Comparison of ENCODE assay signal across 8 mouse cellular contexts in genomic region chrX:108832674-108833189, GRCm38 (mm10). TPM values are rescaled to one million over a fixed set of nuclear protein-coding genes. Genes with fewer than 3 reads are reported as not detected.
DNase-seq lines count a peak whose midpoint lies in the region; ATAC-seq and TF ChIP-seq lines count a peak whose summit lies in the region.

No protein-coding gene starts in this region.

- H3K27me3 ChIP-seq in embryonic facial prominence, embryonic 13.5 days, result no peaks in the 10 kb centered on the region
- H3K27me3 ChIP-seq in limb, embryonic 14.5 days (ENCODE audit: control insufficient read depth, insufficient read depth, low read length), result no peaks in the 10 kb centered on the region
- H3K27me3 ChIP-seq in midbrain, postnatal 0 days (ENCODE audit: insufficient read depth, low read length), result no peaks in the 10 kb centered on the region

- no peaks in the 10 kb centered on the region for H3K36me3 ChIP-seq in embryonic facial prominence, embryonic 13.5 days
- no peaks in the 10 kb centered on the region for H3K36me3 ChIP-seq in limb, embryonic 14.5 days (ENCODE audit: control insufficient read depth, insufficient read depth, low read length)
- no peaks in the 10 kb centered on the region for H3K36me3 ChIP-seq in midbrain, postnatal 0 days (ENCODE audit: insufficient read depth, low read length)

- TF ChIP-seq POLR2A in limb, embryonic 14.5 days (IDR thresholded peaks at IDR 0.05; ENCODE audit: borderline replicate concordance, extremely low read depth, insufficient read depth, insufficient read length), result no peak

- peak; percentile 58 for DNase-seq in 3134 (ENCODE audit: extremely low read depth, insufficient read length, low spot score)
- DNase-seq in adrenal gland, postnatal 36 days, result peak; percentile 74 to 79
- DNase-seq in heart, adult 8-10 months (ENCODE audit: low spot score), result peak; percentile 89
- DNase-seq in kidney, adult 9 months, result peak; percentile 91
- peak; percentile 88 for DNase-seq in limb, embryonic 14.5 days (ENCODE audit: low spot score)
- DNase-seq in midbrain, postnatal 0 days (ENCODE audit: low spot score), result peak; percentile 92
- DNase-seq in spleen, postnatal 14 days (ENCODE audit: low spot score in 2 of 2), result peak; percentile 56 to 72

- peak; percentile 83 for ATAC-seq in embryonic facial prominence, embryonic 13.5 days (ENCODE audit: insufficient number of reproducible peaks, insufficient read depth, low FRiP score, low TSS enrichment, low read depth)
- ATAC-seq in limb, embryonic 14.5 days (ENCODE audit: low FRiP score, low read depth), result peak; percentile 88
- ATAC-seq in midbrain, postnatal 0 days (ENCODE audit: low FRiP score), result peak; percentile 82

- WGBS in embryonic facial prominence, embryonic 13.5 days, result 18% methylated on average over 13 of the region's 13 CpGs
- 17% methylated on average over 13 of the region's 13 CpGs for WGBS in limb, embryonic 14.5 days
- WGBS in midbrain, postnatal 0 days, result 23% methylated on average over 13 of the region's 13 CpGs

- no peaks in the 10 kb centered on the region for H3K4me1 ChIP-seq in embryonic facial prominence, embryonic 13.5 days
- H3K4me1 ChIP-seq in limb, embryonic 14.5 days (ENCODE audit: control insufficient read depth, insufficient read depth, low read length), result no peaks in the 10 kb centered on the region
- H3K4me1 ChIP-seq in midbrain, postnatal 0 days (ENCODE audit: insufficient read depth, low read length), result no peaks in the 10 kb centered on the region

- peak overlapping the region; percentile 58 for H3K4me3 ChIP-seq in embryonic facial prominence, embryonic 13.5 days
- peak overlapping the region; percentile 52 for H3K4me3 ChIP-seq in limb, embryonic 14.5 days (replicated peaks; ENCODE audit: low read length)
- H3K4me3 ChIP-seq in midbrain, postnatal 0 days (ENCODE audit: low read depth, low read length), result peak overlapping the region; percentile 56

- peak overlapping the region; percentile 88 for H3K27ac ChIP-seq in embryonic facial prominence, embryonic 13.5 days
- peak overlapping the region; percentile 81 for H3K27ac ChIP-seq in limb, embryonic 14.5 days (replicated peaks; ENCODE audit: low read depth, low read length)
- H3K27ac ChIP-seq in midbrain, postnatal 0 days (ENCODE audit: low read depth, low read length), result peak overlapping the region; percentile 73

- H3K9ac ChIP-seq in embryonic facial prominence, embryonic 13.5 days, result peak overlapping the region; percentile 74
- peak overlapping the region; percentile 60 for H3K9ac ChIP-seq in limb, embryonic 14.5 days (ENCODE audit: low read depth, low read length, severe bottlenecking)
- H3K9ac ChIP-seq in midbrain, postnatal 0 days (replicated peaks; ENCODE audit: low read length, poor library complexity, severe bottlenecking), result peak overlapping the region; percentile 59; the same call in 1 of the 2 replicates

- peak overlapping the region; percentile 54 for H3K4me2 ChIP-seq in embryonic facial prominence, embryonic 13.5 days
- H3K4me2 ChIP-seq in limb, embryonic 14.5 days (replicated peaks; ENCODE audit: low read depth, low read length, severe bottlenecking), result peak overlapping the region; percentile 49
- H3K4me2 ChIP-seq in midbrain, postnatal 0 days (ENCODE audit: low read depth, low read length, poor library complexity, severe bottlenecking), result peak overlapping the region; percentile 50

- no peak for TF ChIP-seq CTCF in midbrain, postnatal 0 days (IDR thresholded peaks at IDR 0.05)

- H3K9me3 ChIP-seq in embryonic facial prominence, embryonic 13.5 days, result no peaks in the 10 kb centered on the region
- no peaks in the 10 kb centered on the region for H3K9me3 ChIP-seq in limb, embryonic 14.5 days (ENCODE audit: control insufficient read depth, low read length)
- H3K9me3 ChIP-seq in midbrain, postnatal 0 days (ENCODE audit: low read length), result no peaks in the 10 kb centered on the region

RNA-seq across cellular contexts. Expression of gene Brwd3, which starts 1.4 kb away (rescaled TPM):
- total RNA-seq in adrenal gland, postnatal 36 days (2021), result 1 to 10 TPM; 6.4 to 8.0 TPM
- polyA plus RNA-seq in embryonic facial prominence, embryonic 13.5 days (2015; fragmentation: Nextera tagmentation; extraction: Ambion mirVana), result 4.5 and 5.4 TPM in 2 replicates
- 1 to 10 TPM; 4.3 to 4.9 (median 4.7) TPM for total RNA-seq in heart, adult 8-10 months (2022)
- polyA plus RNA-seq in limb, embryonic 14.5 days (2012; rRNA removed), result 3.8 and 3.9 TPM in 2 replicates
- 3.3 and 5.3 TPM in 2 replicates for polyA plus RNA-seq in limb, embryonic 14.5 days (2014; fragmentation: Nextera tagmentation; extraction: Ambion mirVana)
- total RNA-seq in midbrain, postnatal 0 days (2014; rRNA removed), result 4.8 and 7.6 TPM in 2 replicates
- 1.3 and 2.5 TPM in 2 replicates for polyA plus RNA-seq in midbrain, postnatal 0 days (2015; fragmentation: Nextera tagmentation; extraction: Ambion mirVana)

Comparison
In these comparisons a context has a peak if more than half of its experiments do, and no peak if none do; other contexts are left out.
1. Peak in every context shown above with its lines: DNase-seq, ATAC-seq, H3K4me3 ChIP-seq and H3K27ac ChIP-seq.